Mouse (Mus musculus) T-cell, adult 66 days (primary cell): ENCODE results near the gene Echdc3. TPM values are rescaled to one million over a fixed set of nuclear protein-coding genes. Genes with fewer than 3 reads are reported as not detected.

ENCODE experiments used
- total RNA-seq, 2 experiments: library from RNA; stranded (reverse); gene quantifications; 3 replicates in 1 of 2; 4 replicates in 1 of 2; pipeline ENCODE4 v1.2.4; 2023

The Echdc3 gene
- not detected for total RNA-seq

DNA sequence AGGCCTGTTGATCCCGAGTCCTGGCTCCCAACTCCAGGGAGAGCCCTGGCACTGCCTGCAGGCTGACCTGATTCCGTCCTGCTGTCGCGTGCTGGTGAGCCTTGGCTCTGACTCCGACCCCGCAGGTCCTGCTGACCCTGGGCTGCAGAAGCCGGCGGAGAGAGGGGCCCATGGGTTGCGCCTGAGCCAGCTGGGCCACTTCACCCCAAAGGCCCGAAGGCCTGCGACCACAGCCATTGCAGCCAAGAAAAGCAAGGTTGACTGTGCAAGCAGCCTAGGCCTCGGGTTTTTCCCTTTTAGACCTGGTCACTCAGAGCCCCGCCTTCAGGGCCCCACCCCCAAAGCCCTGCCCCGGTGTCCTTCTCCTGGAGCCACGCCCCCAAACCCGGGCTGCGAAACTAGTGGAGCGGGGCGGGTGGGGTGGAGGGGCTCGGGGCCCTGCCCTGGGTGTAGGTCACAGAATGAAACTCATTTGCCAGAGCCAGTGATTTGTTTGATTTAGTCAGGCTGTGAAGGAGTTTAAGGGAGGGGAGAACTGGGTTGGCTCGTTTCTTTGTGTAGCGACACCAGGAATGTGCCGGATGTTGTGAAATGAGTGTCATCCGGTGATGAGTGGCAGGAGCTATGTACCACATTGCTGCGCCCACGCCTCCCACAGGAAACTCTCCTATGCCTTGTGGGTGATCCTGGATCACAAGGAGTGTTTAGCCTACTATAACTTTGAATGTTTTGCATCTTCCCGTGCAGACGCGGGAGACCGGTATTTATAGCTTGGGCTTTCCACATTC is at the start of gene Echdc3:
TSS of gene Echdc3 (minus strand) at position 310 of the 788 bp plus-strand sequence.

Other genes with a start within 250 kb of the Echdc3 start
- not detected for gene Proser2, start 82.8 kb downstream of the Echdc3 start, total RNA-seq
- 10 to 100 TPM; 17.1 to 26.2 TPM for gene Usp6nl, start 109.6 kb upstream of the Echdc3 start, total RNA-seq